Mouse (Mus musculus) macrophage (primary cell): ENCODE measurements around the gene Usp30. TPM values are rescaled to one million over a fixed set of nuclear protein-coding genes. Genes with fewer than 3 reads are reported as not detected.

Experiments
- H3K27ac ChIP-seq: fragments of 350-480 bp; formaldehyde crosslinking; 2 replicates; pipeline ENCODE4 v1.9.0; 2021
- H3K36me3 ChIP-seq: fragments of 350-480 bp; formaldehyde crosslinking; 2 replicates; pipeline ENCODE4 v1.9.0; 2021; ENCODE audit errors: inconsistent target
- H3K4me3 ChIP-seq: fragments of 350-480 bp; formaldehyde crosslinking; 2 replicates; pipeline ENCODE4 v1.9.0; 2021; ENCODE audit errors: inconsistent target
- H3K79me2 ChIP-seq: fragments of 350-480 bp; formaldehyde crosslinking; 2 replicates; pipeline ENCODE4 v1.9.0; 2021; ENCODE audit errors: inconsistent target
- WGBS: methylation state at CpG from one replicate; pipeline ENCODE4 v1.1.7; 2026; ENCODE audit warnings: inconsistent platforms; ENCODE audit not compliant: missing documents; 5-methylcytosine and 5-hydroxymethylcytosine counted together
- polyA plus RNA-seq: library from polyadenylated mRNA; stranded (reverse); fragments of 250-400 nt; gene quantifications from 3 replicates; pipeline ENCODE4 v1.2.4, GENCODE M21; 2018; ENCODE audit warnings: inconsistent platforms

Gene Usp30
- polyA plus RNA-seq, 1 experiment from 2014 or later: 11.9 TPM

GRCm38 (mm10) chr5:114090421-114091013 is 25.3 kb downstream of the Usp30 start:
- Histone ChIP-seq H3K36me3 (no peaks in the 10 kb centered on the region), H3K79me2 (no peaks in the 10 kb centered on the region), H3K4me3 (no peak overlapping the region), H3K27ac (no peak overlapping the region)
- WGBS: 29% methylated on average over 7 of the region's 7 CpGs

- 4% methylated on average over 40 of the region's 40 CpGs for whole genome bisulfite sequencing
- Histone ChIP-seq H3K4me3 (no peak within 1 kb of the TSS), H3K27ac (no peak within 1 kb of the TSS), H3K36me3 (no peaks in the 10 kb centered on the region), H3K79me2 (no peaks in the 10 kb centered on the region)
Measured at GRCm38 (mm10) chr5:114091057-114091807, 26.0 kb downstream of the Usp30 start, which contains the start of gene Svop. Gene Svop, minus strand, starts transcription at chr5:114091570.

GRCm38 (mm10) chr5:114099709-114100389 is 34.6 kb downstream of the Usp30 start:
- 12% methylated on average over 37 of the region's 37 CpGs for WGBS
- no peaks in the 10 kb centered on the region for H3K36me3 ChIP-seq
- peak overlapping the region; percentile 34 for H3K4me3 ChIP-seq
- no peak overlapping the region for H3K27ac ChIP-seq
- H3K79me2 ChIP-seq: peaks cover 4% of the 10 kb centered on the region; the same call in 1 of the 2 replicates

GRCm38 (mm10) chr5:114100390-114101099 is 35.3 kb downstream of the Usp30 start:
- WGBS: 5% methylated on average over 64 of the region's 64 CpGs
- peak overlapping the region; percentile 56 for H3K4me3 ChIP-seq

GRCm38 (mm10) chr5:114101873-114102272 is 36.6 kb downstream of the Usp30 start:
- Histone ChIP-seq H3K36me3 (peaks cover 7% of the 10 kb centered on the region; the same call in 1 of the 2 replicates), H3K79me2 (peaks cover 4% of the 10 kb centered on the region; the same call in 1 of the 2 replicates), H3K4me3 (no peak overlapping the region), H3K27ac (no peak overlapping the region)
- 89% methylated on average over 4 of the region's 4 CpGs for WGBS

More at GRCm38 (mm10) chr5:114100390-114101099, 35.3 kb downstream of the Usp30 start:
- Histone ChIP-seq H3K27ac (no peak overlapping the region), H3K79me2 (peaks cover 4% of the 10 kb centered on the region; the same call in 1 of the 2 replicates), H3K36me3 (no peaks in the 10 kb centered on the region; the same call in 1 of the 2 replicates)

- peaks cover 4% of the 10 kb centered on the region; the same call in 1 of the 2 replicates for H3K79me2 ChIP-seq
- H3K36me3 ChIP-seq: peaks cover 12% of the 10 kb centered on the region; the same call in 1 of the 2 replicates
- WGBS: 0% methylated on average over 1 of the region's 1 CpGs
- no peak overlapping the region for H3K27ac ChIP-seq
- no peak overlapping the region for H3K4me3 ChIP-seq
Measured at GRCm38 (mm10) chr5:114102807-114103206, 37.5 kb downstream of the Usp30 start.

GRCm38 (mm10) chr5:114106391-114106935 is 41.2 kb downstream of the Usp30 start:
- no peak overlapping the region for H3K4me3 ChIP-seq
- H3K27ac ChIP-seq: no peak overlapping the region
- peaks cover 47% of the 10 kb centered on the region for H3K36me3 ChIP-seq
- 93% methylated on average over 16 of the region's 16 CpGs for WGBS
- peaks cover 4% of the 10 kb centered on the region; the same call in 1 of the 2 replicates for H3K79me2 ChIP-seq

- Histone ChIP-seq H3K4me3 (no peak overlapping the region), H3K36me3 (peaks cover 38% of the 10 kb centered on the region), H3K79me2 (no peaks in the 10 kb centered on the region), H3K27ac (no peak overlapping the region)
- 93% methylated on average over 6 of the region's 6 CpGs for WGBS
Measured at GRCm38 (mm10) chr5:114113334-114113733, 48.1 kb downstream of the Usp30 start.

- WGBS: 30% methylated on average over 5 of the region's 5 CpGs
- no peaks in the 10 kb centered on the region for H3K79me2 ChIP-seq
- no peak overlapping the region for H3K27ac ChIP-seq
- H3K4me3 ChIP-seq: no peak overlapping the region
- H3K36me3 ChIP-seq: peaks cover 25% of the 10 kb centered on the region; the same call in 1 of the 2 replicates
Measured at GRCm38 (mm10) chr5:114115030-114115429, 49.8 kb downstream of the Usp30 start.

- no peaks in the 10 kb centered on the region for H3K79me2 ChIP-seq
- no peak overlapping the region for H3K27ac ChIP-seq
- WGBS: 37% methylated on average over 7 of the region's 7 CpGs
- no peak overlapping the region for H3K4me3 ChIP-seq
- H3K36me3 ChIP-seq: peaks cover 26% of the 10 kb centered on the region; the same call in 1 of the 2 replicates
Measured at GRCm38 (mm10) chr5:114116586-114116985, 51.3 kb downstream of the Usp30 start.

GRCm38 (mm10) chr5:114119806-114120205 is 54.5 kb downstream of the Usp30 start:
- Histone ChIP-seq H3K36me3 (peaks cover 38% of the 10 kb centered on the region; the same call in 1 of the 2 replicates), H3K4me3 (no peak overlapping the region), H3K27ac (no peak overlapping the region), H3K79me2 (no peaks in the 10 kb centered on the region)
- WGBS: 88% methylated on average over 4 of the region's 4 CpGs

GRCm38 (mm10) chr5:114126008-114126407 is 60.7 kb downstream of the Usp30 start:
- Histone ChIP-seq H3K27ac (no peak overlapping the region), H3K4me3 (no peak overlapping the region), H3K79me2 (no peaks in the 10 kb centered on the region), H3K36me3 (peaks cover 24% of the 10 kb centered on the region; the same call in 1 of the 2 replicates)
- WGBS: 97% methylated on average over 3 of the region's 3 CpGs

GRCm38 (mm10) chr5:114126499-114127244 is 61.4 kb downstream of the Usp30 start:
- Histone ChIP-seq H3K36me3 (peaks cover 18% of the 10 kb centered on the region; the same call in 1 of the 2 replicates), H3K79me2 (no peaks in the 10 kb centered on the region), H3K27ac (no peak overlapping the region), H3K4me3 (peak overlapping the region; percentile 62; the same call in 1 of the 2 replicates)
- WGBS: 85% methylated on average over 7 of the region's 7 CpGs
